Mouse (Mus musculus): Measurements from ENCODE around the gene Ceacam13.
"Not testable (repeated sequence)": the region's sequence is repeated elsewhere in the genome, so short reads cannot be mapped to it uniquely, and the experiment has no call there.

Ceacam13 gene

DNA sequence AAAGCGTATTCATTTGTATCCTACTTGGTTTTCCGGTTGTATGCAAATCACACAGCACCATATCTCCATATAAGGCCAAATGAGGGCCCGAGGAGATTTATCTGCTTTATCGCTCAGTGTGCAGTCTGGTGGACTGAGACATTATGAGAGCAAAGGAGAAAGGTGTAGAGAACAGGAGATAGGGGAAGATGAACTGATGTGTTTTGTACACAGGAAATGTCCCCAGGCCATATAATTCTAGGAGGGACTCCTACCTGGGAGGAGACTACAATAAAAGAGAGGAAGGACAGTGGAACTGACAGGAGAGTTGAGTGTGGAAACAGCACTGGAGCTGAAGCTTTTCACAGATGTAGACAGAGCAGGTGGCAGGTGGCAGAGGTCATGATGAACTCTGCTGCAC, at the start of gene Ceacam13:
Ceacam13 (plus strand) TSS at position 301 of the 400 bp plus-strand sequence.
- no peak for DNase-seq (ENCODE audit: low read depth)

GRCm38 (mm10) chr7:17971824-17972223, 37.9 kb upstream of the Ceacam13 start, which contains the start of gene Ceacam11:
Gene Ceacam11 (plus strand): TSS chr7:17972124.
- no peak for DNase-seq (ENCODE audit: low read depth)

- not testable (repeated sequence) for DNase-seq (ENCODE audit: low read depth)
Observed at GRCm38 (mm10) chr7:18001131-18001530, 8.6 kb upstream of the Ceacam13 start.

- DNase-seq (ENCODE audit: low read depth) = no peak
Observed at GRCm38 (mm10) chr7:18065629-18066028, 55.9 kb downstream of the Ceacam13 start, which contains the start of gene Ceacam12. Gene Ceacam12 (plus strand): TSS chr7:18065929.

Data from 416B (cell line).